Mouse (Mus musculus): ENCODE results near the gene Gm28710.

Gene Gm28710

DNA sequence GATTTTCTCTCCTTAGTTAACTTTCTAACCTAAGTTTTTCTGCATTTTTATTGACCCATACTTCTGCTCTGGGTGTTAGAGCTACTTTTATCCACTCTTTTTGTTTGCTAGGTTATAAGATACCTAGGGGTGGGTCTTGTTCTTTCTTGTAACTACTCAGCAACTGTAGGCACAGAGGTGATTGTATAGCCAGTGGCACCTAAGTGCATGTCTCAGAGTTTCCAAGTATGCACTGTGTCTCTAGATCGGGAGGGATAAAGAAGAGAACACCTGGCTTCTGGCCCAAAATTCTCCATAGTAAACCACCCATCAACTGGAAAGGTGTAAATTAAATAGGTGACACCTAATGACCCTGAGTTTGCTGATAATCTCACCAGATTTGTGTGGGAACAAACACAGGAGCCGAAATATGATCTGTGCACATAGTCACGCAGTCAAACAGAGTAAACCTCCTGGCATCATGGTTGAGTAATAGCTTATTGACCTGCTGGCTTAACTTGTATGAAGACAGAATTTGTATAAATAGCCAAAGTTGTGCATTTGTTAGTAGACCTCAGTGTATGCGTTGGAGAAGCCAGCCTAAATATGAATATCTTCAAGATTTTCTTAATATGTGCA is at the start of gene Gm28710:
TSS of gene Gm28710 (plus strand) at position 568 of the 618 bp plus-strand sequence.
- ATAC-seq (ENCODE audit: insufficient number of reproducible peaks, low FRiP score, low TSS enrichment) = no peak

- no peak for ATAC-seq (ENCODE audit: insufficient number of reproducible peaks, low FRiP score, low TSS enrichment)
Observed at GRCm38 (mm10) chr5:16777176-16777575, 14.4 kb upstream of the Gm28710 start.

DNA sequence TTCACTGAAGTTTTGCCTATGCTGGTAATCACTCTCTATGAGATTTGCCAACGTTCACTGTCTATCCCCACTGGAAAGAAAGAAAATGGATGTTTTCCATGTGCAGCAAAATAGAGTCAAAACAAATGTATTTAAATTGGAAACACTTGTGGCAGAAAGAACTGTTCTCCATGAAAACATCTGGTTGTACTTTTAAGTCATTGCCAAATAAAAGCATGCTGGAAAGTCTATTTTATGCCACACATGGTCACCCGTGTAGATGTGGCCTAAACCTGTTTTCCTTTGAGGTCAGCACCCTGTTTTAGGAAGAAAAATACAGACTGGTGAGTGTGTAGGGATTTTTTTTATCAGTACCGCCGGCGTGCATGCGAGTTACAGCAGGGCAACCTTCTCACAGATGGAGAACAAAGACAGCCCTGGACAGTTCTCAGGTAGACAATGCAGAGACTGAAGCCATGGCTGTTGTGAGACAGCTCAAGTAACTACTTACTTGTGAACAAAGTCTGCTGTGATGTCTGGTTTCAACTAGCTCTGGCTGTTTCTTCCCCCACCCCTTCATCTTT is 12.9 kb upstream of the Gm28710 start:
- no peak for ATAC-seq (ENCODE audit: insufficient number of reproducible peaks, low FRiP score, low TSS enrichment)

DNA sequence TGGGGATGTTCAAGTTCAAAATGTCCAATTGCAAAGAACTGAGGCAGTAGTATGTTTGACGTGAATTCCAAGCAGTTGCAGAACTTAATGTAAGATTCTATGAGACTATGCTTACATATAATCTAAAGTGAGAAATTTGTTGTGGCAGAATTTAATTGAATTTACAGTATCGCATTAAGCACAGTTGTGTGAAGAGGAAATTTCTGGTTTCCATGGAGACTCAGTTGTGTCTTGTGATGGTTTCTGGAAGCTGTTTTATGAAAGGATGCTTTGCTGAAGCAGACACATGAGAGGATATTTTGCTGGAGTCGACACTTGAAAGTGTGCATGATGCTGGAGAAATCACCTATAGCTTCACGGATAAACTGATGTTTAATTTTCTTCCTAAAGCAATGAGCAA is 6.0 kb upstream of the Gm28710 start:
- no peak for ATAC-seq (ENCODE audit: insufficient number of reproducible peaks, low FRiP score, low TSS enrichment)

GRCm38 (mm10) chr5:16794972-16795371 is 3.4 kb downstream of the Gm28710 start:
- ATAC-seq (ENCODE audit: insufficient number of reproducible peaks, low FRiP score, low TSS enrichment) = no peak

DNA sequence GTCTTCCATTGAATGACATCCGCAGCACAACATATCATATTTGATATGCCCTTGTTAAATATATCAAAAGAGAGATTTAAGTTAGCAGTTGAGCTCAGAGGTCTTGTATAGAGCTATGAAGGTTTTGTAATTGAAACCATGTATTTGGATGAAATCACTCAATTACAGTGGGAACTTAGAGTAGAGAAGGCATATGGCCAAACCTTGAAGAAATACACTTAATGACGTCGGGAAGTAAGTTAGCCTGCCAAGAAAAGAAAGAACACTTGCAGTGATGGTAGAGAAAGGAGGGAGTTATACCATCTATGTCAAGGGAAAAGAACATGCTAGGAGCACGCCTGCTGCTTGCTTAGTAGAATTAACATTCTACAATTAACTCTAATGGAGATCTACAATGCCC is 11.1 kb downstream of the Gm28710 start:
- ATAC-seq (ENCODE audit: insufficient number of reproducible peaks, low FRiP score, low TSS enrichment) = no peak

DNA sequence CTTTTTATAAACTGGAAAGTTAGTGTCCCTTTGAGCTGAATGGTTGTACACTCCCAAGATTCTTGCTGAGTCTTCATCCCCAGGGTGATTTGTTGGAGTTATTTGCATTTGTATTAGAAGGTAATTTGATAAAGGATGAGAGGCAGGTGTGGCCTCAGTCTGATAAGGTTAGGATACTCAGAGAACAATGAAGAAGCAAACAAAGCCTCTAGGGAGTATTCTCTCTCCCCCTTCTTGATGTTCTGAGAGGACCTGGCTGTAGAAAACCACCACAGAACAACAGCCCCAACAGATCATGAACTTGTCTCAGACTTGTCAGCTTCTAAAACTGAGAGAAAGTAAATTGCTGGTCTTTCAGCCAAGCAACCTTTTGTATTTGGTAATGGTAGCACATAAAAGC is 47.4 kb downstream of the Gm28710 start:
- ATAC-seq (ENCODE audit: insufficient number of reproducible peaks, low FRiP score, low TSS enrichment) = no peak

GRCm38 (mm10) chr5:16869309-16869915 is 77.8 kb downstream of the Gm28710 start:
- ATAC-seq (ENCODE audit: insufficient number of reproducible peaks, low FRiP score, low TSS enrichment) = no peak

- ATAC-seq (ENCODE audit: insufficient number of reproducible peaks, low FRiP score, low TSS enrichment) = no peak
Observed at GRCm38 (mm10) chr5:16894161-16894560, 102.6 kb downstream of the Gm28710 start.

DNA sequence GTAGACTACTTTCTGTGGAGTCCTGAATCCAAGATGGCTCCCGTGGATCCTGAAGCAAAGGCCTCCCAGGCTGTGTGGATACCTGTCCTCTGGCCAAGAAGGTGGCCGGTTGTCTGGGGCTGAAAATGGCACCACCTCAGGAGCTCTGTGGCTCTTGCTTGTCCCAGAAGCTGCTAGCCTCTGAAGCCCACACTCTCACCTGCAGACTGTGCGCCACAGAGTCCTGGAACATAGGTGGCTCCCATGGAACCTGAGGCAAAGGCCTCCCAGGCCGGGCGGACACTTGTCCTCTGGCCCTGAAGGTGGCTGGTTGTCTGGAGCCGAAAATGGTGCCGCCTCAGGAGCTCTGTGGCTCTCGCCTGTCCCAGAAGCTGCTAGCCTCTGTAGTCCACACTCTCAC is 128.2 kb downstream of the Gm28710 start:
- no peak for ATAC-seq (ENCODE audit: insufficient number of reproducible peaks, low FRiP score, low TSS enrichment)

DNA sequence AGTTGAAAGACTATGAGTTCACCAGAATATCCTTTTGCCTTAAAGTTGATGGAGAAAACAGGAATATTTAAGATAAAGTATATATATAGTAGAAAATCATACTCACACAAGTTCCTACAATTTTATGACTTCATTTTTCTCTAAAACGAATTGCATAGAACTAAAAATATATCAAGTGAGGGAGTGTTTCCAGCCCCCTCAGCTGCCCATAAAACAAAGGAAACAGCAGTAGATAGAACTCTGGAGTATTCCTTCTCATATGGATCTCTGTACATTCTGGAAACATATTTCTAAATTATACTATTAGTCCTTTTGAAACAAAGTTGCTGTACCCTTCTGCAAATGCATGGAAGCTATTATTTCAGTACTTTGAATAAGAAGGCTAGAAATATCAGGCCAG is 130.9 kb downstream of the Gm28710 start:
- no peak for ATAC-seq (ENCODE audit: insufficient number of reproducible peaks, low FRiP score, low TSS enrichment)

Data from cerebellum, adult (tissue).